Mouse (Mus musculus) inflammation-experienced regulatory T-cells, adult 16 weeks (primary cell): Measurements from ENCODE around the gene Diexf. TPM values are rescaled to one million over a fixed set of nuclear protein-coding genes. Genes with fewer than 3 reads are reported as not detected.

ENCODE experiments used
- polyA plus RNA-seq: library from polyadenylated mRNA; unstranded; fragments of 100-300 nt; shearing (Covaris generic); gene quantifications from one replicate; pipeline ENCODE4 v1.2.1, GENCODE M21; 2017

The Diexf gene
- 5.4 TPM for polyA plus RNA-seq

GRCm38 (mm10) chr1:193129786-193130455, at the start of gene Diexf:
Gene Diexf, minus strand, starts transcription at chr1:193130272.

DNA sequence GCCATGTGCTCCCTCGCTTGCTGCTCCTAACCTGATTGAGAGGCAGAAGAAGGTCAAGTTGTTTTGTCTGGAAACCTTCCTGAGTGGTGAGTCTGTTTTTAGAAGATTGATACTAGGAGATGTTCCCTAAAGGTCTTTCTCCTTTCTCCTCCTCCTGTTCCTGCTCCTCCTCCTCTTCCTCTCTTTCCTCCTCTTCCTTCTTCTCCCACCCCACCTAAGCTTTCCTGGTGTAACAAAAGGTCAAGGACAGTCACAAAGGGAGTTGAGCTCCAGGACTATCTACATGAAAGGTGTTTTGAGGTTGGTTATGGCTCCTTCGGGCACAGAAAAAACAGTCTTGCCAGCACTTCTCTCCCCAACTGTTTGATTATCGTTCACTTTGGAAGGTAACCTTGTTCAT, 37.7 kb upstream of the Diexf start, which contains the start of gene A130010J15Rik:
A130010J15Rik (plus strand) TSS at position 301 of the 400 bp plus-strand sequence.

DNA sequence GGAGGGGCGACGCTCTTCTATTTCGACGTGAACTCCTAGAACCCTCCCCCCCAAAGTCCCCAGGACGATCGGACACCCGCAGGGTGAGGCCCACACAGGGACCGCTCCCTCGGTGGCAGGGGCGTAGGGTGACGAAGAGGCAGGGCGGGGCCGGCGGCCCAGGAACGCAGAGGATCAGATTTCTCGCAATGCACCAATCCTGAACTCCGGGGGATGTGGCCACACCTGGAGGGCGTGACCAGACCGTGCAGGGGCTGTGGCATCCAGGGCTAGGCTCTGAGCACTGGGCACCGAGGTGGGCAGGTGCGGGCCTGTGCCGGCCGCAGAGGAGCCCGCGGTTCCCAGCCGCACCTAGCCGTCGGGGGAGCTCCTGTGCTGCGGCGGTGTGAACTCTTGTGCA, 22.8 kb upstream of the Diexf start, which contains the start of gene Irf6:
Irf6 (plus strand) TSS at position 240 of the 400 bp plus-strand sequence.

Other genes starting within 250 kb of the Diexf start
- 0.13 TPM for gene Syt14, start 94.5 kb downstream of the Diexf start, polyA plus RNA-seq
- gene Irf6, start 22.8 kb upstream of the Diexf start, polyA plus RNA-seq = 22.5 TPM
- 10.1 TPM for gene A130010J15Rik, start 37.8 kb upstream of the Diexf start, polyA plus RNA-seq
- gene Traf3ip3, start 71.4 kb upstream of the Diexf start, polyA plus RNA-seq = 639 TPM
- gene Lamb3, start 77.4 kb upstream of the Diexf start, polyA plus RNA-seq = 23.6 TPM
- gene Hsd11b1, start 133.8 kb upstream of the Diexf start, polyA plus RNA-seq = 137 TPM
- gene G0s2, start 142.9 kb upstream of the Diexf start, polyA plus RNA-seq = 2.2 TPM
- not detected for gene Camk1g, start 240.0 kb upstream of the Diexf start, polyA plus RNA-seq